Mouse (Mus musculus) adrenal gland, postnatal 0 days (tissue): ENCODE results near the gene Ngrn. TPM values are rescaled to one million over a fixed set of nuclear protein-coding genes. Genes with fewer than 3 reads are reported as not detected.

Experiments used
- polyA plus RNA-seq: library from polyadenylated mRNA; unstranded; fragments of >200 nt; fragmentation: Nextera tagmentation; extraction: Ambion mirVana; gene quantifications from 2 replicates; pipeline ENCODE4 v1.2.1, GENCODE M21; 2015

The Ngrn gene
- 58.0 and 82.2 TPM in 2 replicates for polyA plus RNA-seq

DNA sequence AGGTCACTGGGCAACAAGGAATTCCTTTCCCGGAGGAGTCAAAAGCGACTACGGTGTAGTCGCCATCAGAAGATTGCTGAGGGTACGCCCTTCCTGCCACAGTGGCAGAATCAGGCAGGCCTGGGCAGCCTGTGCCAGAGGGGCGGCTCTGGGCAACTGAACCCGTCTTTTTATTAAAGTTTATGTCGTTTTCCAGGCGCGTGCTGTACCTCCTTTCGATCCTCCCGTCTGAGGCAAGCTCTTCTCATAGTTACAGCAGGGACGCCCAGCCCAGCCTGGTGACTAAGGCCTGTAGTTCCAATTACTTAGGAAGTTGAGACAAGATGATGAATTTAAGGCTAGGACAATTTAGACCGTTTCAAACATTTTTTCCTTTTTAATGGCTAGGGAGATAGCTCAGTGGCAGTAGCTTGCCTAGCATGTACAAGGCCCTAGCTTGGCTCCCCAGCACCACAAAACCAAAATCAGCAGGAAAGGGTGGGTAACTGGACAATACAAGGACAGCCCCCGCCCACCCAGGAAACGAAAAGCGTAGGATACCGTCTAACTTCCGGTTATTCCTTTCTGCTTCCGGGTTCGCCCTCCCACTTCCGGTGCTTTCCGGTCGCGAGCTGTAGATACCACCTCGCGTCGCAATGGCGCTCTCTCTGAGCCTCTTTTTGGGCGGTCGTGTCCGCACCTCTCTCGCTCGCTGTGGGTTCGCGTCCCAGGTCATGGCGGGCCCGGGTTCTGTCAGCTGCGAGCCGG, at the start of gene Ngrn:
Ngrn (plus strand) TSS at position 591 of the 747 bp plus-strand sequence.

DNA sequence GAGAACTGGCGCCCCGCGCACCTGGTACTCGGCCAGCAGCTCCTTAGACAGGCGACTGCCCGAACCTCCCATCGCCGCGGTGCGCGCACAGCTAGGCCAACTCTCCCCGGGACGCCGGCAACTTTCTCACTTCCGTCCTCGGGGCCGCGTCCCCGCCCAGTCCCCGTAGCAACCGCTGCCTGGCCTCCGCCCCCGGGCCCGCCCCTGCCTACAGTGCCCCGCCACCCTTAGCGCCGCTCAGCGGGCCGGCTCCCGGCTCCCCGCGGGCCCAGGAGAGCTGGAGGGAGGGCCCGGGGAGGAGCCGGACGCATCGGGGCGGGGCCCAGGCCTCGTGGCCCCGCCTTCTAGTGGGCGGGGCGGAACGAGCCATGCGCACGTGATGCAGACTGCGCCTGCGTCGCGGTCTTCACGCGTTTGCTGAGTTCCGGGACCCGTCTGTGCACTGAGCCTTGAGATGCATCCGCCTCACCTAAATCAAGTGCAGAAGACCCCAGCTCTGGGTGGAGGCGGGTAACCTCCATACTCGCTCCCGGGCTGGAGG, 28.5 kb upstream of the Ngrn start, which contains the start of the genes Cib1 and Gdpgp1:
Cib1 (minus strand) TSS at position 325 of the 541 bp plus-strand sequence.
Gdpgp1 (plus strand) TSS at position 377 of the 541 bp plus-strand sequence.

GRCm38 (mm10) chr7:80246148-80246721, 14.8 kb upstream of the Ngrn start, which contains the start of gene Ttll13:
Ttll13 (plus strand) TSS chr7:80246376.

DNA sequence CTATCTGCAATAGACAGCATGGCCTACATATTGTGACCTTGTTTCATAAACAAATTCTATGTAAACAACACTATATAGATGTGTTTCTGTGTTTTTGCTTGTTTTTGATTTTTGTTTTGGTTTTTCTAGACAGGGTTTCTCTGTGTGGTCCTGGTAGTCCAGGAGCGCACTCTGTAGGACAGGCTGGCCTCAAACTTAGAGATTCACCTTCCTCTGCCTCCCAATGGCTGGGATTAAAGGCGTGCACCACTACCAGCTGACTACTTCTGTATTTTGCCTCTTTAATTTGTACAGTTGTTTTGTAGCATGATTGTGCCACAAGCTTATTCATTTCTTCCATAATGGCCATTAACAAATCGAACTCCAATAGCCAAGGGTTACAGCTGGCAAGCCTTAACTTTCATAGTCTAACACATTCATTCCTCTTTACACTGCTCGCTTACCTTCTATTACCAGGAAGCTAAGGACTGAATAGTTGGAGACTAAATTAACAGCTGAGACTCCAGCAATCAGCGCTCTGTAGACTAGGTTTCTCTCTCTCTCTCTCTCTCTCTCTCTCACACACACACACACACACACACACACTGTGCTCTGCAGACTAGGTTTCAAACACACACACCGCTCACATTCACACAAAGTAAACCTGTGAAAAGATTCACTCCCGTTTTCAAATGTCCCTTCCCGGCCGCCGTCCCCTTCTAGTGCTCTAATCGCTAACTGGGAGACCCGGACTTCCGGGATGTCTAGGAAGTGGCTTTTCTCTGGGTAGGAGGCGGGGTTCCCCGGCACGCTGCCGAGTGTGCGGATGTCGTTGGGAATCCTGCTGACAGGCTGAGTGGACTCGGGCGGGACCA, 8.1 kb downstream of the Ngrn start, which contains the start of gene Vps33b:
Vps33b (plus strand) TSS at position 753 of the 854 bp plus-strand sequence.

DNA sequence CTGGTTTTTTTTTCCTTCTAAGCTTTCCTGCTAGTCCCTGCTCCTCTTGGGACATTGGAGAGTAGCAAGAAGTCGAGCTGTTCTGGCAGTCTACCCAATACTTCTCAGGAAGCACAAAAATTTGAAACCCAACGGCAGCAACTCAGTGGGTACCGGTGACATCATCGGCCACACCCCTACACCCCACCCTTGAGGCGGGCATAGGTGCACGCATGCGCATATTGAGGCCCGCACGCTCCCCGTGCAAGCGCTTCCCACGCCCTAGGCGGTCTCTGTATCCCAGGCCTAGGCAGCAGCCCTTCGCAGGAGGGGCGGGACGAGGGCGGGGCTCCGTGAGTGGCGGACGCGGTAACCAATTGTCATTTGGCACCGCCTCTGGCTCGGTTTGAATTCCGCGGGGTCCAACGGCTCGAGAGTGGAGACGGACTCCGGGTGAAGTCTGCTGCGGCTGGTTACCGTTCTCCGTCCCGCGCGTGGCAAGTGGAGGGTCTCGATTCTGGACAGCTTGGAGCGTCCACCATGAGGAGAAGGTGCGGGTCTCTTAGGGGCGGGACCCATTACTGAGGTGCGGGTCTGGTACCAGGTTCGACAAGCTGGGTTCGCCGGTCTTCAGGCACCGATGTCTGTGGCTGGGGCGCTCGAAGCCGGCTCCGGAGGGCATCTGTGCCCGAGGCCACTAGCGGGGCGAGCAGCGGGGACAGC, 33.2 kb downstream of the Ngrn start, which contains the start of gene Prc1:
Prc1 (plus strand) TSS at position 389 of the 702 bp plus-strand sequence.

Other genes with a start within 250 kb of the Ngrn start
- gene Zfp710, start 236.4 kb upstream of the Ngrn start, polyA plus RNA-seq = 7.4 and 10.3 TPM in 2 replicates
- 237 and 280 TPM in 2 replicates for gene Idh2, start 145.8 kb upstream of the Ngrn start, polyA plus RNA-seq
- gene Sema4b, start 74.4 kb upstream of the Ngrn start, polyA plus RNA-seq = 15.1 and 26.1 TPM in 2 replicates
- 69.0 and 96.2 TPM in 2 replicates for gene Cib1, start 28.4 kb upstream of the Ngrn start, polyA plus RNA-seq
- 3.1 and 3.8 TPM in 2 replicates for gene Gdpgp1, start 28.4 kb upstream of the Ngrn start, polyA plus RNA-seq
- 1.5 and 2.5 TPM in 2 replicates for gene Ttll13, start 14.8 kb upstream of the Ngrn start, polyA plus RNA-seq
- 7.8 and 11.2 TPM in 2 replicates for gene Vps33b, start 8.4 kb downstream of the Ngrn start, polyA plus RNA-seq
- gene Prc1, start 33.2 kb downstream of the Ngrn start, polyA plus RNA-seq = 30.0 and 34.1 TPM in 2 replicates
- 3.2 and 6.4 TPM in 2 replicates for gene Rccd1, start 63.2 kb downstream of the Ngrn start, polyA plus RNA-seq
- 23.6 and 27.4 TPM in 2 replicates for gene Unc45a, start 79.8 kb downstream of the Ngrn start, polyA plus RNA-seq
- gene Hddc3, start 81.9 kb downstream of the Ngrn start, polyA plus RNA-seq = 17.7 and 19.8 TPM in 2 replicates
- 12.8 and 18.1 TPM in 2 replicates for gene Man2a2, start 110.2 kb downstream of the Ngrn start, polyA plus RNA-seq
- gene Fes, start 126.7 kb downstream of the Ngrn start, polyA plus RNA-seq = 6.0 and 7.7 TPM in 2 replicates
- gene Furin, start 144.2 kb downstream of the Ngrn start, polyA plus RNA-seq = 15.9 and 30.9 TPM in 2 replicates